Mouse (Mus musculus): ENCODE results near the gene Wfdc13. TPM values are rescaled to one million over a fixed set of nuclear protein-coding genes. Genes with fewer than 3 reads are reported as not detected.
A peak's percentile ranks its signal among the peaks of the same experiment; 100 is the strongest.

Wfdc13 gene
- polyA plus RNA-seq, 1 experiment from 2014 or later: 1.3 TPM

GRCm38 (mm10) chr2:164725895-164726619, 41.1 kb downstream of the Wfdc13 start:
- Histone ChIP-seq H3K9ac (replicated peaks; ENCODE audit: low read depth) (no peak overlapping the region), H3K9me3 (ENCODE audit: low read length) (no peaks in the 10 kb centered on the region), H3K4me1 (ENCODE audit: insufficient read depth, low read depth, low read length) (no peaks in the 10 kb centered on the region), H3K4me2 (replicated peaks; ENCODE audit: low read depth, low read length) (no peak overlapping the region), H3K4me3 (ENCODE audit: low read depth, low read length) (no peak overlapping the region), H3K36me3 (ENCODE audit: insufficient read depth, low read length) (no peaks in the 10 kb centered on the region), H3K27ac (ENCODE audit: low read length) (no peak overlapping the region), H3K27me3 (replicated peaks; ENCODE audit: insufficient read depth, low read length) (no peaks in the 10 kb centered on the region)
- DNase-seq (ENCODE audit: low spot score): peak; percentile 73
- 15% methylated on average over 6 of the region's 6 CpGs for WGBS
- peak; percentile 75 for ATAC-seq
- TF ChIP-seq CTCF (IDR thresholded peaks at IDR 0.05): peak; percentile 88
- TF ChIP-seq EP300 (IDR thresholded peaks at IDR 0.05): no peak

DNA sequence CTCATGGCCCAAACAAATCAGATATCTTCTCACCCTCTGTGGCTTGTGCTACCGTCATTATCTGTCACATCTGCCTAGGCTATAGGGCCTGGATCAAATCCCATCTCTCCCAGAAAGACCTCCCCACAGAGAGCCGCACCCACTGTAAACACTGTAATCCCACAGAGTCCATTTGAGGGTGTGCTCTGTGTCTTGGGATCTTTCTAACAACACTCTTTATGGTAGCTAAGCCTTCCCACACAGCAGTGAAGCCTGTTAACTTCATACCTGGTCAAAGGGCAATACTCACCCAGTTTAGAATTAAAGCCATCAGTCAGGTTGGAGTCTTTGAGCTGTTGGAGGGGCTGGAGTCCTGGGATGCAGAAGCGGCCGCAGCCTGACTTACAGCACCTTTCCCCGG, 46.8 kb downstream of the Wfdc13 start:
- Histone ChIP-seq H3K36me3 (ENCODE audit: insufficient read depth, low read length) (no peaks in the 10 kb centered on the region), H3K27me3 (replicated peaks; ENCODE audit: insufficient read depth, low read length) (no peaks in the 10 kb centered on the region), H3K27ac (ENCODE audit: low read length) (no peak overlapping the region), H3K4me3 (ENCODE audit: low read depth, low read length) (no peak overlapping the region), H3K9me3 (ENCODE audit: low read length) (no peaks in the 10 kb centered on the region), H3K4me2 (replicated peaks; ENCODE audit: low read depth, low read length) (no peak overlapping the region), H3K4me1 (ENCODE audit: insufficient read depth, low read depth, low read length) (no peaks in the 10 kb centered on the region; the same call in 1 of the 2 replicates), H3K9ac (replicated peaks; ENCODE audit: low read depth) (no peak overlapping the region)
- 56% methylated on average over 5 of the region's 5 CpGs for WGBS
- TF ChIP-seq EP300 (IDR thresholded peaks at IDR 0.05) (no peak), CTCF (IDR thresholded peaks at IDR 0.05) (no peak)
- ATAC-seq (no peak), DNase-seq (ENCODE audit: low spot score) (no peak)

DNA sequence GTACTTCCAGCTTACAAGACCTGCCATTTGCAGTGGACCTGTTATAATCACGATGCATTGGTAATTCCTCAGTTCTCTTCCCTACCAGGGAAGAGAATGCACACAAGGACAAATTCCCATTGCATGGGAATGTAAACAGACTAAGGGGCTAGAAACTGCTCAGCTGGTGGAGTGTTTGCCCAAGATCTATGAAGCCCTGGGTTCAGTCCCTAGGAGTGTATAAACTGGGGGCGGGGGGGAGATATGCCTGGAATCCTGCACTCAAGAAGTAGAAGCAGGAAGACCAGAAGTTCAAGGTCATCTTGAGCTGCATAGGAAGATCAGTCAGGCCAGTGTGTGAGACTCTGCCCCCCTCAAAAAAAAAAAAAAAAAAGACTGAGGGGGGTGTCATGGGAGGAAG, 48.4 kb downstream of the Wfdc13 start:
- peak overlapping the region; percentile 23; the same call in 1 of the 2 replicates for H3K27ac ChIP-seq (ENCODE audit: low read length)
- TF ChIP-seq EP300 (IDR thresholded peaks at IDR 0.05): peak; percentile 78
- no peak for TF ChIP-seq CTCF (IDR thresholded peaks at IDR 0.05)
- no peak overlapping the region for H3K9ac ChIP-seq (replicated peaks; ENCODE audit: low read depth)
- no peaks in the 10 kb centered on the region for H3K9me3 ChIP-seq (ENCODE audit: low read length)
- H3K4me3 ChIP-seq (ENCODE audit: low read depth, low read length): no peak overlapping the region
- H3K27me3 ChIP-seq (replicated peaks; ENCODE audit: insufficient read depth, low read length): no peaks in the 10 kb centered on the region
- ATAC-seq (peak; percentile 55), DNase-seq (ENCODE audit: low spot score) (peak; percentile 46)
- no peaks in the 10 kb centered on the region; the same call in 1 of the 2 replicates for H3K4me1 ChIP-seq (ENCODE audit: insufficient read depth, low read depth, low read length)
- WGBS: 44% methylated on average over 2 of the region's 2 CpGs
- H3K4me2 ChIP-seq (replicated peaks; ENCODE audit: low read depth, low read length): no peak overlapping the region
- no peaks in the 10 kb centered on the region for H3K36me3 ChIP-seq (ENCODE audit: insufficient read depth, low read length)

GRCm38 (mm10) chr2:164734839-164735238, 49.9 kb downstream of the Wfdc13 start:
- Histone ChIP-seq H3K27ac (ENCODE audit: low read length) (no peak overlapping the region), H3K27me3 (replicated peaks; ENCODE audit: insufficient read depth, low read length) (no peaks in the 10 kb centered on the region), H3K9ac (replicated peaks; ENCODE audit: low read depth) (no peak overlapping the region), H3K9me3 (ENCODE audit: low read length) (no peaks in the 10 kb centered on the region), H3K4me1 (ENCODE audit: insufficient read depth, low read depth, low read length) (no peaks in the 10 kb centered on the region; the same call in 1 of the 2 replicates), H3K4me3 (ENCODE audit: low read depth, low read length) (no peak overlapping the region), H3K4me2 (replicated peaks; ENCODE audit: low read depth, low read length) (no peak overlapping the region), H3K36me3 (ENCODE audit: insufficient read depth, low read length) (no peaks in the 10 kb centered on the region)
- no peak for DNase-seq (ENCODE audit: low spot score)
- 58% methylated on average over 5 of the region's 5 CpGs for WGBS
- TF ChIP-seq EP300 (IDR thresholded peaks at IDR 0.05) (no peak), CTCF (IDR thresholded peaks at IDR 0.05) (no peak)
- no peak for ATAC-seq

DNA sequence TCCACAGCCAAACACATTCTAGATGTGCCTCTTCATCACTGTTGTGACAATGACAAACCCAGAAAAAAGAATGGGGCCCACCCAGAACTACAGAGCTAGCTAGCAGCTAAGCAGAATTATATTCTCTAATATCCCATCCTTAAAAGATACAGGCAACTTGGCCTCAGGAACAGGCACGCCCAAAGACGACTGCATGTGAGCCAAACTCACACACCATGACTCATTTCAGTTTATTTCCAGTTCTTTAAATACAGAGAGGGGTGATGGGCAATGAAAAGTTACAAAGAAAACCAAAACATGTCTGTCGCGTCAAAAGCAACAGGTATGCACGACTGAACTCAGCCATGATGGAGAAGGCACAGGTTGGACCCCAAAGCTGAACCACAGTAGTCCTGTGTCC, 50.5 kb downstream of the Wfdc13 start:
- no peak for ATAC-seq
- no peaks in the 10 kb centered on the region for H3K27me3 ChIP-seq (replicated peaks; ENCODE audit: insufficient read depth, low read length)
- DNase-seq (ENCODE audit: low spot score): no peak
- TF ChIP-seq CTCF (IDR thresholded peaks at IDR 0.05) (no peak), EP300 (IDR thresholded peaks at IDR 0.05) (no peak)
- no peaks in the 10 kb centered on the region for H3K9me3 ChIP-seq (ENCODE audit: low read length)
- no peak overlapping the region for H3K4me2 ChIP-seq (replicated peaks; ENCODE audit: low read depth, low read length)
- H3K4me3 ChIP-seq (ENCODE audit: low read depth, low read length): no peak overlapping the region
- WGBS: 74% methylated on average over 5 of the region's 5 CpGs
- no peak overlapping the region for H3K27ac ChIP-seq (ENCODE audit: low read length)
- no peaks in the 10 kb centered on the region for H3K36me3 ChIP-seq (ENCODE audit: insufficient read depth, low read length)
- no peak overlapping the region for H3K9ac ChIP-seq (replicated peaks; ENCODE audit: low read depth)
- H3K4me1 ChIP-seq (ENCODE audit: insufficient read depth, low read depth, low read length): no peaks in the 10 kb centered on the region; the same call in 1 of the 2 replicates

Other genes starting within 250 kb of the Wfdc13 start
- gene Sdc4, start 241.2 kb upstream of the Wfdc13 start, polyA plus RNA-seq (2015; fragmentation: Nextera tagmentation; extraction: Ambion mirVana): 217 and 289 TPM in 2 replicates
- gene Sys1, start 228.1 kb upstream of the Wfdc13 start, polyA plus RNA-seq (2015; fragmentation: Nextera tagmentation; extraction: Ambion mirVana): 63.5 and 66.2 TPM in 2 replicates
- 23.5 and 32.9 TPM in 2 replicates for gene Gm20458, start 224.1 kb upstream of the Wfdc13 start, polyA plus RNA-seq (2015; fragmentation: Nextera tagmentation; extraction: Ambion mirVana)
- not detected in 2 replicates for gene Trp53tg5, start 211.4 kb upstream of the Wfdc13 start, polyA plus RNA-seq (2015; fragmentation: Nextera tagmentation; extraction: Ambion mirVana)
- gene Dbndd2, start 199.0 kb upstream of the Wfdc13 start, polyA plus RNA-seq (2015; fragmentation: Nextera tagmentation; extraction: Ambion mirVana): 39.9 and 44.6 TPM in 2 replicates
- 45.5 and 54.8 TPM in 2 replicates for gene Pigt, start 187.6 kb upstream of the Wfdc13 start, polyA plus RNA-seq (2015; fragmentation: Nextera tagmentation; extraction: Ambion mirVana)
- gene Wfdc2, start 122.7 kb upstream of the Wfdc13 start, polyA plus RNA-seq (2015; fragmentation: Nextera tagmentation; extraction: Ambion mirVana): 1,345 and 1,354 TPM in 2 replicates
- not detected in 2 replicates for gene Spint3, start 111.6 kb upstream of the Wfdc13 start, polyA plus RNA-seq (2015; fragmentation: Nextera tagmentation; extraction: Ambion mirVana)
- 0.93 and 1.0 TPM in 2 replicates for gene Wfdc6a, start 99.7 kb upstream of the Wfdc13 start, polyA plus RNA-seq (2015; fragmentation: Nextera tagmentation; extraction: Ambion mirVana)
- not detected in 2 replicates for gene Eppin, start 91.5 kb upstream of the Wfdc13 start, polyA plus RNA-seq (2015; fragmentation: Nextera tagmentation; extraction: Ambion mirVana)
- gene Wfdc6b, start 71.6 kb upstream of the Wfdc13 start, polyA plus RNA-seq (2015; fragmentation: Nextera tagmentation; extraction: Ambion mirVana): 0.90 and 1.3 TPM in 2 replicates
- 0.36 and 0.43 TPM in 2 replicates for gene Wfdc8, start 71.5 kb upstream of the Wfdc13 start, polyA plus RNA-seq (2015; fragmentation: Nextera tagmentation; extraction: Ambion mirVana)
- gene Wfdc16, start 46.3 kb upstream of the Wfdc13 start, polyA plus RNA-seq (2015; fragmentation: Nextera tagmentation; extraction: Ambion mirVana): not detected in 2 replicates
- 0.57 and 0.88 TPM in 2 replicates for gene Wfdc10, start 29.1 kb upstream of the Wfdc13 start, polyA plus RNA-seq (2015; fragmentation: Nextera tagmentation; extraction: Ambion mirVana)
- gene Wfdc9, start 28.5 kb upstream of the Wfdc13 start, polyA plus RNA-seq (2015; fragmentation: Nextera tagmentation; extraction: Ambion mirVana): not detected in 2 replicates
- gene Wfdc11, start 11.0 kb upstream of the Wfdc13 start, polyA plus RNA-seq (2015; fragmentation: Nextera tagmentation; extraction: Ambion mirVana): not detected in 2 replicates
- not detected in 2 replicates for gene Spint4, start 13.4 kb downstream of the Wfdc13 start, polyA plus RNA-seq (2015; fragmentation: Nextera tagmentation; extraction: Ambion mirVana)
- not detected in 2 replicates for gene Spint5, start 30.2 kb downstream of the Wfdc13 start, polyA plus RNA-seq (2015; fragmentation: Nextera tagmentation; extraction: Ambion mirVana)
- 6.4 and 6.6 TPM in 2 replicates for gene Wfdc3, start 60.8 kb downstream of the Wfdc13 start, polyA plus RNA-seq (2015; fragmentation: Nextera tagmentation; extraction: Ambion mirVana)
- 47.1 and 47.2 TPM in 2 replicates for gene Dnttip1, start 60.9 kb downstream of the Wfdc13 start, polyA plus RNA-seq (2015; fragmentation: Nextera tagmentation; extraction: Ambion mirVana)
- gene Ube2c, start 84.8 kb downstream of the Wfdc13 start, polyA plus RNA-seq (2015; fragmentation: Nextera tagmentation; extraction: Ambion mirVana): 21.1 and 33.3 TPM in 2 replicates
- gene Tnnc2, start 94.9 kb downstream of the Wfdc13 start, polyA plus RNA-seq (2015; fragmentation: Nextera tagmentation; extraction: Ambion mirVana): 0.47 and 1.2 TPM in 2 replicates
- 27.4 and 28.6 TPM in 2 replicates for gene Snx21, start 100.7 kb downstream of the Wfdc13 start, polyA plus RNA-seq (2015; fragmentation: Nextera tagmentation; extraction: Ambion mirVana)
- gene Acot8, start 119.8 kb downstream of the Wfdc13 start, polyA plus RNA-seq (2015; fragmentation: Nextera tagmentation; extraction: Ambion mirVana): 17.8 and 18.9 TPM in 2 replicates
- gene Zswim3, start 120.0 kb downstream of the Wfdc13 start, polyA plus RNA-seq (2015; fragmentation: Nextera tagmentation; extraction: Ambion mirVana): 4.3 and 5.3 TPM in 2 replicates
- gene Zswim1, start 137.6 kb downstream of the Wfdc13 start, polyA plus RNA-seq (2015; fragmentation: Nextera tagmentation; extraction: Ambion mirVana): 7.7 and 8.1 TPM in 2 replicates
- not detected in 2 replicates for gene Spata25, start 143.4 kb downstream of the Wfdc13 start, polyA plus RNA-seq (2015; fragmentation: Nextera tagmentation; extraction: Ambion mirVana)
- gene Ctsa, start 147.8 kb downstream of the Wfdc13 start, polyA plus RNA-seq (2015; fragmentation: Nextera tagmentation; extraction: Ambion mirVana): 146 and 147 TPM in 2 replicates
- 5.4 and 6.5 TPM in 2 replicates for gene Neurl2, start 148.3 kb downstream of the Wfdc13 start, polyA plus RNA-seq (2015; fragmentation: Nextera tagmentation; extraction: Ambion mirVana)
- gene Pltp, start 172.6 kb downstream of the Wfdc13 start, polyA plus RNA-seq (2015; fragmentation: Nextera tagmentation; extraction: Ambion mirVana): 286 and 314 TPM in 2 replicates
- gene Pcif1, start 194.2 kb downstream of the Wfdc13 start, polyA plus RNA-seq (2015; fragmentation: Nextera tagmentation; extraction: Ambion mirVana): 60.9 and 71.3 TPM in 2 replicates
- 5.0 and 5.2 TPM in 2 replicates for gene Zfp335, start 226.7 kb downstream of the Wfdc13 start, polyA plus RNA-seq (2015; fragmentation: Nextera tagmentation; extraction: Ambion mirVana)

All from lung, postnatal 0 days (tissue).